Mouse (Mus musculus) hindbrain, embryonic 14.5 days (tissue): ENCODE results near the gene Dtnb. TPM values are rescaled to one million over a fixed set of nuclear protein-coding genes. Genes with fewer than 3 reads are reported as not detected.
"Not testable (repeated sequence)": the region's sequence is repeated elsewhere in the genome, so short reads cannot be mapped to it uniquely, and the experiment has no call there.

Experiments
- ATAC-seq: fragments of 200-750 bp; cut with Nextera tagmentation; 2 replicates; pipeline ENCODE4 v1.8.0; 2017; ENCODE audit warnings: moderate number of reproducible peaks, mild to moderate bottlenecking, moderate TSS enrichment, moderate library complexity; ENCODE audit not compliant: low FRiP score
- DNase-seq: peaks from one replicate; pipeline ENCODE4 v3.0.0-alpha.2; 2015; ENCODE audit warnings: low spot score
- H3K27ac ChIP-seq: fragments of 300-500 bp; sonication (generic); 2 replicates; pipeline ENCODE4 v1.5.1; 2014; ENCODE audit warnings: mild to moderate bottlenecking, moderate library complexity
- H3K27me3 ChIP-seq: fragments of 300-500 bp; sonication (generic); 2 replicates; pipeline ENCODE4 v1.6.1; 2014; ENCODE audit warnings: mild to moderate bottlenecking, low read length, mixed read lengths; ENCODE audit not compliant: control insufficient read depth, insufficient read depth
- H3K36me3 ChIP-seq: fragments of 300-500 bp; sonication (generic); replicated peaks from 2 replicates; pipeline ENCODE4 v1.6.1; 2014; ENCODE audit not compliant: control insufficient read depth, insufficient read depth
- H3K4me1 ChIP-seq: fragments of 300-500 bp; sonication (generic); replicated peaks from 2 replicates; pipeline ENCODE4 v1.6.1; 2014; ENCODE audit warnings: antibody characterized with exemption, low read length, mixed read lengths; ENCODE audit not compliant: control insufficient read depth, insufficient read depth
- H3K4me2 ChIP-seq: fragments of 300-500 bp; sonication (generic); replicated peaks from 2 replicates; pipeline ENCODE4 v1.6.1; 2014; ENCODE audit warnings: mild to moderate bottlenecking, moderate library complexity
- H3K4me3 ChIP-seq: fragments of 300-500 bp; sonication (generic); replicated peaks from 2 replicates; pipeline ENCODE4 v1.5.1; 2014; ENCODE audit warnings: mild to moderate bottlenecking, low read length
- H3K9ac ChIP-seq: fragments of 300-500 bp; sonication (generic); 2 replicates; pipeline ENCODE4 v1.6.1; 2014
- H3K9me3 ChIP-seq: fragments of 300-500 bp; sonication (generic); 2 replicates; pipeline ENCODE4 v1.6.1; 2016; ENCODE audit warnings: low read length; ENCODE audit not compliant: control insufficient read depth
- WGBS: fragments of 180-500 bp; shearing (Covaris S2); extraction: QIAGEN DNeasy Blood & Tissue Kit; methylation state at CpG from one replicate; pipeline ENCODE4 v1.1.7; 2014; 5-methylcytosine and 5-hydroxymethylcytosine counted together
- polyA plus RNA-seq: library from polyadenylated mRNA; unstranded; fragments of >200 nt; fragmentation: Nextera tagmentation; extraction: Ambion mirVana; gene quantifications from 2 replicates; pipeline ENCODE4 v1.2.1, GENCODE M21; 2014

Dtnb gene
- polyA plus RNA-seq: 53.0 and 58.4 TPM in 2 replicates

DNA sequence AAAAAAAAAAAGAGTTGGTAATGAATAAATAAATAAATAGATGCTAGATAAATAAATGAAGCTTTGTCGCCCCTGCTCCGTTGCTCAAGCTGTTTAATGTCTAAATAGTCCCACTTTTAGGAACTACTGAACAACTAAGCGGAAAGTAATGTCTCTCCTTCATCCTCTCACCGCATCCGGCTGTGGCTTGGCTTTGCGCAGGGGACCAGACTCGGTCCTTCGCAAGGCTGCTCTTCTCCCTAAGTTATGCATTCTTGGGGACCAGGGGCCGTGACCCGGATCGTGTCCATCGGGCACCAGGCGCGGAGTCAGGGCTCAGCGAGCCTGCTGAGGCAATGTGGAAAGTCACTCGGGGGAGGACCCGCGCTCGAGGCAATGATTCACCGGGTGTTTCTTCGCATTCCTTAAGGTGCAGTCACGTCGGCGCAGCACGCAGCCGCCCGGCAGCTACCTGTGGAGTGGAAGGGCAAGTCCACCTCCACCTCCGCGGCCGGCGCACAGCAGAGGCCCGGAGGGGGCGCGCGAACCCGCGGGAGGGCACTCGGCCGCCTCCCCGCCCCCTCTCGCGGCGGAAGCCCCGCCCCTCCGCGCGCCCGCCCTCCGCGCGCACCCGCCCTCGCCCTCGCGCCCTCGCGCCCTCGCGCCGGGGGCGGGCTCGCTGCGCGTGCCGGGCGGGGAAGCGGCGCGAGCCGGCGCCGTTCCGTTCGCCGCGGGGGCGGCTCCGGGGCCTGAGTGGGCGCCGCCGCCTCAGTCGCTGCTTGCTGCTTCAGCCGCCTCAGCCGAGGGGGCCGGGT is at the start of gene Dtnb:
Gene Dtnb (plus strand): TSS at position 595 of the 794 bp plus-strand sequence.
- ATAC-seq (peak; percentile 88), DNase-seq (peak; percentile 75)
- Histone ChIP-seq H3K4me1 (peaks cover 9% of the 10 kb centered on the region), H3K4me2 (peak within 1 kb of the TSS; percentile 58), H3K9ac (peak within 1 kb of the TSS; percentile 96), H3K27ac (peak within 1 kb of the TSS; percentile 92), H3K27me3 (no peaks in the 10 kb centered on the region), H3K4me3 (peak within 1 kb of the TSS; percentile 89), H3K36me3 (no peaks in the 10 kb centered on the region), H3K9me3 (no peaks in the 10 kb centered on the region)
- 1% methylated on average over 55 of the region's 85 CpGs for WGBS

DNA sequence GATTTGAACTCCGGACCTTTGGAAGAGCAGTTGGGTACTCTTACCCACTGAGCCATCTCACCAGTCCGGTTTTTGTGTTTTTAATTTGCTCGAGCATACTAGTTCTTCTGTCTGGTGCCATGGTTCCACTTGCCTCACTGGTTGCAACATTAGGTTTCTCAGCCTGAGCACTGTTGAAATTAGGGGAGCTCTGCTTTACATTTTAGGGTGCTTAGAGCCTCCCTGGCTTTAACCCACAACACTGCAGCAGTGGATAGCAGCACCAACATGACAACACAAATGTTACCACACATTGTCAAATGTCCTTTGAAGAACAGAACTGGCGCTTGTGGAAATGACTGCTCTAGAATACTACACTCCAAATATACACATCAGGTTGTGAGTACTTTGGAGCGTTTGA is 46.6 kb upstream of the Dtnb start:
- WGBS: 94% methylated on average over 5 of the region's 5 CpGs
- no peak for DNase-seq
- H3K27ac ChIP-seq: no peak overlapping the region

DNA sequence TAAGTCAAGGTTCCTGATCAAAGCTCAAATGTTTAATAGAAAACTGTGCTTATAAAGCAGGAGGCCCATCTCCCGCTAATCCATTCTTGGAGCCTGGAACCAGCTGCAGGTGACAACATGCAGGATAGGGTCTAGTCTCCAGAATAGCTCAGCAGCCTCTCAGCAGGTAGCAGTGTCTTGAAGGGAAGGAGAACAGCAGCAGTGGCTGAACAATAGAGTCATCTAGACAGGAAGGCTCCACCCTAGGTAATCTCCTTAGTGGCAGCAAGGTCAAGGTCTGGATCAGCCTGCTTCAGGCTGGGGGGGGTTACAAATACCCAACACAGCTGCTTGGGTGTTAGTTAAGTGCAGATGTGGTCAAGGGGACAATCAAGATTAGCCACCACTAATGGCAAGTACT is 36.7 kb upstream of the Dtnb start:
- H3K27me3 ChIP-seq, H3K9me3 ChIP-seq, H3K36me3 ChIP-seq, H3K4me3 ChIP-seq, H3K27ac ChIP-seq, H3K4me2 ChIP-seq, ATAC-seq, H3K9ac ChIP-seq, DNase-seq, H3K4me1 ChIP-seq: not testable (repeated sequence)
- WGBS: 96% methylated on average over 1 of the region's 1 CpGs

More for the DNA sequence above, 46.6 kb upstream of the Dtnb start:
- no peaks in the 10 kb centered on the region for H3K27me3 ChIP-seq
- H3K4me2 ChIP-seq: no peak overlapping the region
- no peaks in the 10 kb centered on the region for H3K4me1 ChIP-seq
- H3K9ac ChIP-seq: no peak overlapping the region
- H3K9me3 ChIP-seq: no peaks in the 10 kb centered on the region
- ATAC-seq: no peak
- H3K36me3 ChIP-seq: no peaks in the 10 kb centered on the region
- H3K4me3 ChIP-seq: no peak overlapping the region

DNA sequence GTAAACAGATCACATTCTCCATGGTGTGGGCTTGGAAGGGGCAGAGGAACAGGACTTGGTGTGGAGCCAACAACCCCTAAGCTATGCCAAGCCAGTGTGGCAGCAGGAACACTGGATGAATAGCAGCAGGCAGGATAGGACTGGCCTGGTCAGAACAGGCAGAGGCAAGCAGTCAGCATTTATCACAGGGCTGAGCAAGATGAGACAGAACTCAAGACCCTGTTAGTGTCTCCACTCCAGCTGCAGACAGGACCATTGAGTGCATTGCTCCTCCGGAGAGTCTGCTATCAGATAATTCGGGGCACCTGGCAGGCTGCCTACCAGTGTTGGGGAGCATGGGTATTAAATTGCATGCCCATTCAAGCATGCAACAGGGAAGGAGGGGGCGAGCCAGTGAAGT is 34.6 kb upstream of the Dtnb start:
- H3K27ac ChIP-seq: no peak overlapping the region
- ATAC-seq: peak; percentile 81; the same call in 1 of the 2 replicates

DNA sequence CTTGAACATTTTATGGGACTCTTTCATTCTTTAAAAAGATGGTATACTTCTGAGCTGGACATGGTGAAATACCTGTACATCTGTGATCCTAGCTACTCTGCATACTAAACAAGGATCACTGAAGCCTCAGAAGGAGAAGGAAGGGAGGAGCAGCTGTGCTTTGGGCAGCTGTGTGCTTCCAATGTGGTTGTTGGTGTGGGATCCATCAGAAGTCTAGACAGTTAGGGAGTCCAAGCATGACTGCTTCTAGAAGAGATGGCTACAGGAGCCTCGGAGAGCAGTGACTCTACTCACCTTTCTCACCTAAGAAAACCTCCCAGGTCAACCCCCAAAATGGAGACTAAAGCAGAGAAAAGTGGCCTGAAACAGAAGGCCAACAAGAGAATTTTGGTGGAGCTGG is 34.1 kb upstream of the Dtnb start:
- DNase-seq: no peak
- no peak overlapping the region for H3K27ac ChIP-seq

More for the DNA sequence above, 34.6 kb upstream of the Dtnb start:
- 65% methylated on average over 3 of the region's 3 CpGs for WGBS
- Histone ChIP-seq H3K4me2 (no peak overlapping the region), H3K9ac (no peak overlapping the region), H3K4me3 (no peak overlapping the region), H3K36me3 (no peaks in the 10 kb centered on the region), H3K9me3 (no peaks in the 10 kb centered on the region), H3K4me1 (no peaks in the 10 kb centered on the region), H3K27me3 (no peaks in the 10 kb centered on the region)
- peak; percentile 25 for DNase-seq

DNA sequence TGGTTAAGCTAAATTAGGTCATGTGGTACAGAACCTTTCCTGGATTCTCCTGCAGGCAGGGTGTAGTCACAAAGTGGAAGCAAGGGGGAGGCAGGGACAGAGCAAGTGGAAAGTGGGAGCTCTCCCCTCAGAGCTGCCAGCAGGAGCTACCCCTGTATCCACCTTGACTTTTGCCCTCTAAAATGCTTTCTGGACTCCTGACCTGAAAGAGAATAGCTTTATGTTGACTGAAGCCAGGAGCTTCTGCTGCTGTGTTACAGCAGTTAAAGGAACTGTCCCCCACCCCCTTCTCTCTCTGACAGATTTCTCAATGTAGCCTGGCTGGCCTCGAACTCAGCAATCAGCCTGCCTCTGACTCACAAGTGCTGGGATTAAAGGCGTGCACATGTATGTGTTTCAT is 32.6 kb upstream of the Dtnb start:
- H3K4me3 ChIP-seq: no peak overlapping the region
- no peak overlapping the region for H3K4me2 ChIP-seq
- H3K27ac ChIP-seq: no peak overlapping the region
- no peak overlapping the region for H3K9ac ChIP-seq
- H3K27me3 ChIP-seq: no peaks in the 10 kb centered on the region
- DNase-seq: no peak
- ATAC-seq: no peak
- H3K4me1 ChIP-seq: no peaks in the 10 kb centered on the region
- no peaks in the 10 kb centered on the region for H3K36me3 ChIP-seq
- WGBS: 81% methylated on average over 2 of the region's 2 CpGs
- no peaks in the 10 kb centered on the region for H3K9me3 ChIP-seq

More for the DNA sequence above, 34.1 kb upstream of the Dtnb start:
- Histone ChIP-seq H3K9me3 (no peaks in the 10 kb centered on the region), H3K4me2 (no peak overlapping the region), H3K4me1 (no peaks in the 10 kb centered on the region), H3K27me3 (no peaks in the 10 kb centered on the region), H3K9ac (no peak overlapping the region), H3K4me3 (no peak overlapping the region), H3K36me3 (no peaks in the 10 kb centered on the region)
- 85% methylated on average over 1 of the region's 1 CpGs for WGBS
- no peak for ATAC-seq

DNA sequence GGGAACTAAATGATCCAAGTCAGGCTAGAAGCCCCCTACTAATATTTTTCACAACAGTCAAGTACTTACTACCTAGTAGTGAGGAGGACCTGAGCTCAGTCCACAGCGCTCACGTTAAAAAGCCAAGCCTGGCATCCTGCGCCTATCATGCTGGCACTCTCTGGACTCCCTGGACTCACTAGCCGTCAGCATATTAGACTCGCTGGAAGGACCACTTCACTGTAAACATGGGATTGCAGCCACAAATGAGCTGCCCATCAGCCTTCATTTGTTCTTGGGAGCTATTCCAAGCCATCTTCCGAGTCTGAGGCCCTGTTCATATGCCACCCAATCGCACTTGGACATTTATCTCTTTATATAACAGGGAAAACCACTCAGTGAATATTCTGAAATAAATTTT is 31.3 kb upstream of the Dtnb start:
- no peak overlapping the region for H3K27ac ChIP-seq
- no peaks in the 10 kb centered on the region for H3K4me1 ChIP-seq

DNA sequence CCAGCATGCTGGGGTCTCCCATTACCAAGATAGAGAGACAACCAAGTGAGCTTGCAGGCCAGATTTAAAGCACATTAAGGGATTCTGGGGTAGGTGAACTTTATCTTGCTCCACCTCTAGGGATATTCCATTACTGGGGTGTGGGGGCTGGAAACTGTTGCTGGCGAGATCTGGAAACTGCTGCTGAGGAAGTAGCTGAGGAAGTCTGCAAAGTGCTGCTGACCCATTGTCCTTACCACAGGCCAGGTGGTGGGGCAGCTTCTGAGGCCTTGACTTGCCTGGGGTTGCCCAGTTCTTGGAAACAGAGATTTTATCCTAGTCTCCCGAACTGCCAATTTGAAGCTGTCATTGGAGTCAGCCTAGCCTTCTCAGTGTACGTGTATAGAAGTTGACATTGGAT is 26.7 kb upstream of the Dtnb start:
- no peaks in the 10 kb centered on the region for H3K9me3 ChIP-seq
- H3K27ac ChIP-seq: no peak overlapping the region
- no peaks in the 10 kb centered on the region for H3K27me3 ChIP-seq
- H3K36me3 ChIP-seq: no peaks in the 10 kb centered on the region
- ATAC-seq: no peak
- no peak overlapping the region for H3K4me3 ChIP-seq
- H3K9ac ChIP-seq: no peak overlapping the region
- H3K4me1 ChIP-seq: no peaks in the 10 kb centered on the region
- H3K4me2 ChIP-seq: no peak overlapping the region
- 85% methylated on average over 3 of the region's 3 CpGs for WGBS
- DNase-seq: no peak

More for the DNA sequence above, 31.3 kb upstream of the Dtnb start:
- Histone ChIP-seq H3K4me2 (no peak overlapping the region), H3K36me3 (no peaks in the 10 kb centered on the region), H3K9me3 (no peaks in the 10 kb centered on the region), H3K9ac (no peak overlapping the region), H3K27me3 (no peaks in the 10 kb centered on the region), H3K4me3 (no peak overlapping the region)
- DNase-seq (no peak), ATAC-seq (no peak)
- WGBS: 93% methylated on average over 7 of the region's 7 CpGs

DNA sequence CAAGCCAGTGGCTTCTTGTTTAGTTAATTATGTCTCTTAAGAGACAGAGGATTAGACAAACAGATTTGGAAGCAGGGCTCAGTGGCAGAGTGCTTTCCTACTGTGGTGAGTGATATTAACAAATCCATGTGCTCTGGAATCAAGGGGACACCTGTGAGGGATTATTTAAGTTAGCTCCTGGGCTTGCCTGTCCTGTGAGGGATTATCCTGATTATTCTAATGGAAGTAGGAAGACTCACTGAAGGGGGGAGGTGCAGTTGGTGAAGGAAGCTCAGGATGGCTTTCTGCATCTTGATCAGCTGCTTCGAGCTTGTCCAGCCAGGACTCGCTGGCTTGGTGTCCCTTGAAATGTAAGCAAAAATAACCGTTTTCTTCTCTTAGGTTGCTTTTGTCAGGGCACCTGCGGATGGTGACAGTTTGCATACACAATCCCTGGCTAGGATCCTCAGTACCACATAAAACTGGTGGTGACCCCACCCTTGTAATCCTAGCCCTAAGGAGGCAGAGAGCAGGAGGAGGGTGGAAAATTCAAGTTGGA is 26.0 kb upstream of the Dtnb start:
- H3K27me3 ChIP-seq: no peaks in the 10 kb centered on the region
- H3K4me3 ChIP-seq: no peak overlapping the region
- no peaks in the 10 kb centered on the region for H3K4me1 ChIP-seq
- 35% methylated on average over 4 of the region's 4 CpGs for WGBS
- ATAC-seq (no peak), DNase-seq (no peak)
- no peaks in the 10 kb centered on the region for H3K36me3 ChIP-seq
- H3K27ac ChIP-seq: no peak overlapping the region
- no peak overlapping the region for H3K4me2 ChIP-seq
- no peaks in the 10 kb centered on the region for H3K9me3 ChIP-seq
- no peak overlapping the region for H3K9ac ChIP-seq
